Mouse (Mus musculus) E14TG2a.4 (cell line): Measurements from ENCODE around the gene Fkbp1a.

Experiments used
- H3K27me3 ChIP-seq: 2 replicates; pipeline ENCODE4 v1.6.1; 2014; ENCODE audit warnings: low read length, control low read depth; ENCODE audit not compliant: insufficient read depth
- H3K36me3 ChIP-seq: 2 replicates; pipeline ENCODE4 v1.6.1; 2014; ENCODE audit warnings: low read length, control low read depth; ENCODE audit not compliant: insufficient read depth
- H3K4me1 ChIP-seq: replicated peaks from 2 replicates; pipeline ENCODE4 v1.6.1; 2014; ENCODE audit warnings: low read depth, low read length, control low read depth
- H3K4me3 ChIP-seq: replicated peaks from 2 replicates; pipeline ENCODE4 v1.5.1; 2014; ENCODE audit warnings: mild to moderate bottlenecking, low read length
- H3K9me3 ChIP-seq: 2 replicates; pipeline ENCODE4 v1.6.1; 2014; ENCODE audit warnings: low read length, control low read depth
- POU5F1 ChIP-seq: IDR thresholded peaks from 2 replicates; pipeline ENCODE4 v1.6.1; 2014; ENCODE audit warnings: low read length, borderline replicate concordance

Gene Fkbp1a

GRCm38 (mm10) chr2:151609974-151610373 is 67.7 kb downstream of the Fkbp1a start:
- Histone ChIP-seq H3K4me3 (no peak overlapping the region), H3K4me1 (peaks cover 13% of the 10 kb centered on the region), H3K36me3 (no peaks in the 10 kb centered on the region), H3K27me3 (peaks cover 28% of the 10 kb centered on the region), H3K9me3 (no peaks in the 10 kb centered on the region)
- no peak for TF ChIP-seq POU5F1
